Mouse (Mus musculus): ENCODE measurements at regions not wholly inside any gene's neighbourhood (a gene's known extent, or its start where the extent isn't known, plus 50 kb on each side); places are given as distances from the start of the nearest gene placed in this dataset.

- Histone ChIP-seq H3K27me3 (ENCODE audit: control insufficient read depth, insufficient read depth, low read length) (no peaks in the 10 kb centered on the region), H3K9ac (ENCODE audit: low read length) (no peak overlapping the region), H3K4me3 (ENCODE audit: low read depth, low read length) (no peak overlapping the region), H3K4me1 (ENCODE audit: control insufficient read depth, insufficient read depth, low read length) (no peaks in the 10 kb centered on the region), H3K27ac (ENCODE audit: low read depth, low read length) (no peak overlapping the region), H3K9me3 (ENCODE audit: control insufficient read depth, low read length) (no peaks in the 10 kb centered on the region), H3K36me3 (ENCODE audit: control insufficient read depth, insufficient read depth, low read length) (no peaks in the 10 kb centered on the region), H3K4me2 (no peak overlapping the region)
- ATAC-seq (ENCODE audit: low FRiP score) (no peak), DNase-seq (ENCODE audit: low spot score, missing footprints) (no peak)
- 84% methylated on average over 4 of the region's 4 CpGs for WGBS
Measured at GRCm38 (mm10) chr14:86490826-86491225, 650.2 kb downstream of the Diaph3 start.

GRCm38 (mm10) chr14:86489872-86490631 lies 651.0 kb downstream of the Diaph3 start:
- Histone ChIP-seq H3K4me3 (ENCODE audit: low read depth, low read length) (no peak overlapping the region), H3K9ac (ENCODE audit: low read length) (no peak overlapping the region), H3K9me3 (ENCODE audit: control insufficient read depth, low read length) (no peaks in the 10 kb centered on the region), H3K27me3 (ENCODE audit: control insufficient read depth, insufficient read depth, low read length) (no peaks in the 10 kb centered on the region), H3K4me1 (ENCODE audit: control insufficient read depth, insufficient read depth, low read length) (no peaks in the 10 kb centered on the region), H3K4me2 (no peak overlapping the region), H3K27ac (ENCODE audit: low read depth, low read length) (no peak overlapping the region), H3K36me3 (ENCODE audit: control insufficient read depth, insufficient read depth, low read length) (no peaks in the 10 kb centered on the region)
- DNase-seq (ENCODE audit: low spot score, missing footprints) = no peak
- no peak for ATAC-seq (ENCODE audit: low FRiP score)
- WGBS = 85% methylated on average over 13 of the region's 13 CpGs

- no peak overlapping the region for H3K4me3 ChIP-seq (ENCODE audit: low read depth, low read length)
- no peak overlapping the region for H3K9ac ChIP-seq (ENCODE audit: low read length)
- H3K9me3 ChIP-seq (ENCODE audit: control insufficient read depth, low read length) = no peaks in the 10 kb centered on the region
- no peaks in the 10 kb centered on the region for H3K27me3 ChIP-seq (ENCODE audit: control insufficient read depth, insufficient read depth, low read length)
- no peak overlapping the region for H3K27ac ChIP-seq (ENCODE audit: low read depth, low read length)
- no peak overlapping the region for H3K4me2 ChIP-seq
- no peaks in the 10 kb centered on the region for H3K36me3 ChIP-seq (ENCODE audit: control insufficient read depth, insufficient read depth, low read length)
- 89% methylated on average over 16 of the region's 16 CpGs for WGBS
- H3K4me1 ChIP-seq (ENCODE audit: control insufficient read depth, insufficient read depth, low read length) = no peaks in the 10 kb centered on the region
- DNase-seq (ENCODE audit: low spot score, missing footprints) = no peak
- no peak for ATAC-seq (ENCODE audit: low FRiP score)
Measured at GRCm38 (mm10) chr14:86489044-86489816, 651.8 kb downstream of the Diaph3 start.

- H3K4me2 ChIP-seq = no peak overlapping the region
- H3K4me3 ChIP-seq (ENCODE audit: low read depth, low read length) = no peak overlapping the region
- no peak overlapping the region for H3K9ac ChIP-seq (ENCODE audit: low read length)
- no peak overlapping the region for H3K27ac ChIP-seq (ENCODE audit: low read depth, low read length)
- no peaks in the 10 kb centered on the region for H3K4me1 ChIP-seq (ENCODE audit: control insufficient read depth, insufficient read depth, low read length)
- no peaks in the 10 kb centered on the region for H3K36me3 ChIP-seq (ENCODE audit: control insufficient read depth, insufficient read depth, low read length)
- WGBS = 58% methylated on average over 8 of the region's 8 CpGs
- no peaks in the 10 kb centered on the region for H3K9me3 ChIP-seq (ENCODE audit: control insufficient read depth, low read length)
- DNase-seq (ENCODE audit: low spot score, missing footprints) (no peak), ATAC-seq (ENCODE audit: low FRiP score) (0 out of 2 replicates have a peak, but pooled peaks have one; percentile 38)
- no peaks in the 10 kb centered on the region for H3K27me3 ChIP-seq (ENCODE audit: control insufficient read depth, insufficient read depth, low read length)
Measured at GRCm38 (mm10) chr14:86487285-86487897, 653.6 kb downstream of the Diaph3 start.

- Histone ChIP-seq H3K9ac (ENCODE audit: low read length) (no peak overlapping the region), H3K36me3 (ENCODE audit: control insufficient read depth, insufficient read depth, low read length) (no peaks in the 10 kb centered on the region), H3K4me1 (ENCODE audit: control insufficient read depth, insufficient read depth, low read length) (no peaks in the 10 kb centered on the region), H3K27me3 (ENCODE audit: control insufficient read depth, insufficient read depth, low read length) (no peaks in the 10 kb centered on the region), H3K27ac (ENCODE audit: low read depth, low read length) (no peak overlapping the region), H3K9me3 (ENCODE audit: control insufficient read depth, low read length) (no peaks in the 10 kb centered on the region), H3K4me3 (ENCODE audit: low read depth, low read length) (no peak overlapping the region), H3K4me2 (no peak overlapping the region)
- ATAC-seq (ENCODE audit: low FRiP score) (no peak), DNase-seq (ENCODE audit: low spot score, missing footprints) (no peak)
- whole genome bisulfite sequencing = 86% methylated on average over 5 of the region's 5 CpGs
Measured at GRCm38 (mm10) chr14:86484247-86484646, 656.8 kb downstream of the Diaph3 start.

- Histone ChIP-seq H3K4me3 (ENCODE audit: low read depth, low read length) (no peak overlapping the region), H3K4me2 (no peak overlapping the region), H3K9me3 (ENCODE audit: control insufficient read depth, low read length) (no peaks in the 10 kb centered on the region), H3K36me3 (ENCODE audit: control insufficient read depth, insufficient read depth, low read length) (no peaks in the 10 kb centered on the region), H3K27ac (ENCODE audit: low read depth, low read length) (no peak overlapping the region), H3K27me3 (ENCODE audit: control insufficient read depth, insufficient read depth, low read length) (no peaks in the 10 kb centered on the region; the same call in 1 of the 2 replicates), H3K9ac (ENCODE audit: low read length) (no peak overlapping the region), H3K4me1 (ENCODE audit: control insufficient read depth, insufficient read depth, low read length) (no peaks in the 10 kb centered on the region)
- DNase-seq (ENCODE audit: low spot score, missing footprints) (no peak), ATAC-seq (ENCODE audit: low FRiP score) (no peak)
- 93% methylated on average over 1 of the region's 1 CpGs for WGBS
Measured at GRCm38 (mm10) chr14:86473604-86474003, 667.4 kb downstream of the Diaph3 start.

- Histone ChIP-seq H3K4me3 (ENCODE audit: low read depth, low read length) (no peak overlapping the region), H3K36me3 (ENCODE audit: control insufficient read depth, insufficient read depth, low read length) (no peaks in the 10 kb centered on the region), H3K9ac (ENCODE audit: low read length) (no peak overlapping the region), H3K9me3 (ENCODE audit: control insufficient read depth, low read length) (no peaks in the 10 kb centered on the region), H3K4me2 (no peak overlapping the region), H3K27ac (ENCODE audit: low read depth, low read length) (no peak overlapping the region), H3K4me1 (ENCODE audit: control insufficient read depth, insufficient read depth, low read length) (peaks cover 2% of the 10 kb centered on the region; the same call in 1 of the 2 replicates), H3K27me3 (ENCODE audit: control insufficient read depth, insufficient read depth, low read length) (no peaks in the 10 kb centered on the region; the same call in 1 of the 2 replicates)
- DNase-seq (ENCODE audit: low spot score, missing footprints) (no peak), ATAC-seq (ENCODE audit: low FRiP score) (no peak)
- 70% methylated on average over 4 of the region's 4 CpGs for WGBS
Measured at GRCm38 (mm10) chr14:86470462-86470861, 670.6 kb downstream of the Diaph3 start.

GRCm38 (mm10) chr14:86467886-86468463 lies 673.1 kb downstream of the Diaph3 start:
- no peak overlapping the region for H3K27ac ChIP-seq (ENCODE audit: low read depth, low read length)
- DNase-seq (ENCODE audit: low spot score, missing footprints) = no peak
- no peak overlapping the region for H3K9ac ChIP-seq (ENCODE audit: low read length)
- ATAC-seq (ENCODE audit: low FRiP score) = no peak
- H3K9me3 ChIP-seq (ENCODE audit: control insufficient read depth, low read length) = no peaks in the 10 kb centered on the region
- no peak overlapping the region for H3K4me3 ChIP-seq (ENCODE audit: low read depth, low read length)
- H3K4me1 ChIP-seq (ENCODE audit: control insufficient read depth, insufficient read depth, low read length) = peaks cover 2% of the 10 kb centered on the region; the same call in 1 of the 2 replicates
- H3K36me3 ChIP-seq (ENCODE audit: control insufficient read depth, insufficient read depth, low read length) = no peaks in the 10 kb centered on the region
- no peaks in the 10 kb centered on the region; the same call in 1 of the 2 replicates for H3K27me3 ChIP-seq (ENCODE audit: control insufficient read depth, insufficient read depth, low read length)
- WGBS = 31% methylated on average over 8 of the region's 8 CpGs
- no peak overlapping the region for H3K4me2 ChIP-seq
